ENCODE assay signal across 19 mouse cellular contexts in genomic region chr9:50905321-50905720, GRCm38 (mm10).
DNase-seq lines count a peak whose midpoint lies in the region; ATAC-seq and TF ChIP-seq lines count a peak whose summit lies in the region.
"Had no signal": no experiment of that assay in that cellular context is flagged by ENCODE, and none has a peak within 500 bp of the region (broad histone marks: within the 10 kb centered on the region; RNA-seq: fewer than 3 reads in every experiment).

No protein-coding gene starts in this region.

- H3K4me2 ChIP-seq in kidney, postnatal 0 days (ENCODE audit: low read length), result no peak overlapping the region
- H3K4me2 ChIP-seq: embryonic facial prominence, embryonic 13.5 days; heart, embryonic 11.5 days; liver, embryonic 12.5 days; lung, embryonic 15.5 days had no signal

- no peak overlapping the region for H3K9ac ChIP-seq in kidney, postnatal 0 days (ENCODE audit: low read depth, low read length)
- H3K9ac ChIP-seq: embryonic facial prominence, embryonic 13.5 days; liver, embryonic 12.5 days; lung, embryonic 15.5 days had no signal

- 63% methylated on average over 3 of the region's 3 CpGs for WGBS in kidney, postnatal 0 days

- no peak overlapping the region for H3K4me3 ChIP-seq in kidney, postnatal 0 days (replicated peaks; ENCODE audit: low read depth, low read length)
- H3K4me3 ChIP-seq: embryonic facial prominence, embryonic 13.5 days; liver, embryonic 12.5 days; lung, embryonic 15.5 days had no signal

- no peak overlapping the region for H3K27ac ChIP-seq in kidney, postnatal 0 days
- H3K27ac ChIP-seq: embryonic facial prominence, embryonic 13.5 days; hindbrain, postnatal 0 days; liver, embryonic 12.5 days; lung, embryonic 15.5 days; macrophage had no signal

- H3K9me3 ChIP-seq in kidney, postnatal 0 days (replicated peaks; ENCODE audit: low read length), result no peaks in the 10 kb centered on the region
- H3K9me3 ChIP-seq: embryonic facial prominence, embryonic 13.5 days; liver, embryonic 12.5 days; lung, embryonic 15.5 days had no signal

- no peak for TF ChIP-seq CTCF in kidney, postnatal 0 days (IDR thresholded peaks at IDR 0.05; ENCODE audit: low read depth)

- DNase-seq in kidney, postnatal 0 days (ENCODE audit: low spot score), result peak; percentile 74
- DNase-seq in kidney, postnatal 14 days, result no peak
- DNase-seq in CD4-positive helper T cell, adult 2 months (ENCODE audit: low read depth, low spot score), result peak; percentile 58
- peak; percentile 6 to 27 for DNase-seq in natural killer cell, adult 2 months (ENCODE audit: low spot score in 2 of 2)
- no peak for DNase-seq in cerebellum, postnatal 36 days
- DNase-seq in kidney, adult 18-20 months, result no peak
- DNase-seq: adrenal gland, postnatal 14 days; cerebellum, adult 11-12 months; gastrocnemius, postnatal 36 days; heart, postnatal 36 days; left cerebral cortex, postnatal 4 days; midbrain, embryonic 14.5 days had no signal

- 0 out of 2 replicates have a peak, but pooled peaks cover 7% of the 10 kb centered on the region for H3K4me1 ChIP-seq in kidney, postnatal 0 days (replicated peaks; ENCODE audit: insufficient read depth, low read length)
- H3K4me1 ChIP-seq: lung, embryonic 15.5 days had no signal

- H3K36me3 ChIP-seq in kidney, postnatal 0 days (ENCODE audit: insufficient read depth, low read length), result no peaks in the 10 kb centered on the region
- H3K36me3 ChIP-seq: lung, embryonic 15.5 days had no signal

- no peaks in the 10 kb centered on the region for H3K27me3 ChIP-seq in kidney, postnatal 0 days (ENCODE audit: insufficient read depth, low read length)
- H3K27me3 ChIP-seq: embryonic facial prominence, embryonic 13.5 days; liver, embryonic 12.5 days; lung, embryonic 15.5 days had no signal

- no peak for ATAC-seq in kidney, postnatal 0 days (replicated peaks; ENCODE audit: low FRiP score, low read depth)
- peak; percentile 63 for ATAC-seq in granulocyte monocyte progenitor cell, adult 5-6 weeks (replicated peaks; ENCODE audit: poor library complexity, severe bottlenecking)
- ATAC-seq: hindbrain, postnatal 0 days; liver, embryonic 12.5 days had no signal

Comparison
In these comparisons a context has a peak if more than half of its experiments do, and no peak if none do; other contexts are left out.
1. DNase-seq: peak in kidney, postnatal 0 days (single experiment), CD4-positive helper T cell, adult 2 months (single experiment) and natural killer cell, adult 2 months (2 of 2); none in kidney, postnatal 14 days (single experiment), cerebellum, postnatal 36 days (0 of 2) and kidney, adult 18-20 months (single experiment).